Mouse (Mus musculus): ENCODE results near the gene Olfr1388. TPM values are rescaled to one million over a fixed set of nuclear protein-coding genes. Genes with fewer than 3 reads are reported as not detected.
"Not testable (repeated sequence)": the region's sequence is repeated elsewhere in the genome, so short reads cannot be mapped to it uniquely, and the experiment has no call there.

Gene Olfr1388
- polyA plus RNA-seq, 1 experiment: not detected

GRCm38 (mm10) chr11:49455043-49455442 lies 18.6 kb downstream of the Olfr1388 start, which contains the start of gene Olfr1387:
TSS of gene Olfr1387 (plus strand) at chr11:49455343.
- Histone ChIP-seq H3K4me3 (ENCODE audit: control insufficient read depth, low read depth, low read length) (no peak within 1 kb of the TSS), H3K27ac (ENCODE audit: control insufficient read depth, insufficient read depth, low read depth, low read length) (no peak within 1 kb of the TSS), H3K36me3 (ENCODE audit: control insufficient read depth, insufficient read depth, low read length) (no peaks in the 10 kb centered on the region), H3K27me3 (ENCODE audit: control insufficient read depth, insufficient read depth, low read length) (no peaks in the 10 kb centered on the region), H3K4me1 (ENCODE audit: control insufficient read depth, insufficient read depth, low read length) (no peaks in the 10 kb centered on the region)
- TF ChIP-seq CTCF (IDR thresholded peaks at IDR 0.05; ENCODE audit: control insufficient read depth, insufficient read depth, insufficient replicate concordance, low read depth, low read length): no peak
- TF ChIP-seq POLR2A (IDR thresholded peaks at IDR 0.05; ENCODE audit: control insufficient read depth, low read depth, low read length): no peak

DNA sequence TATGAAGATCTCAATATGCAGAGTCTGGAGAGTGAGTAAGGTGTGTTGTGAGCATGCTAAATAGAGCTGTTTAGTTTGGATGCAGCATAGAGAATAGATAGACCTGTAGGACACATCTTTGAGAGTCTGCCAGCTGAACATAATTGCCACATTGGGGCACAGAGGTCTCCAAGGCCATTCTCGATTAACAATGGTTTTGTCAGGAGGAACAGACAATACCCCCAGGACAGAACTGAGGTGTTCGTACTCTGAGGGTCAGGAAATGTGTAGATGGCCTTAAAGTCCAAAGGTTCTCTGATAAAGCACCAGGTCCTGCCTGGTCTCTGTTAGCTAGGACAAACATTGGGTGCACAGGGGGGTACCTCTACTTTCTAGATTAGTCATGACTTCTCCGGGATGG lies 28.3 kb downstream of the Olfr1388 start, which contains the start of gene Olfr1386:
TSS of gene Olfr1386 (plus strand) at position 301 of the 400 bp plus-strand sequence.
- H3K27ac ChIP-seq (ENCODE audit: control insufficient read depth, insufficient read depth, low read depth, low read length); H3K36me3 ChIP-seq (ENCODE audit: control insufficient read depth, insufficient read depth, low read length): not testable (repeated sequence)

DNA sequence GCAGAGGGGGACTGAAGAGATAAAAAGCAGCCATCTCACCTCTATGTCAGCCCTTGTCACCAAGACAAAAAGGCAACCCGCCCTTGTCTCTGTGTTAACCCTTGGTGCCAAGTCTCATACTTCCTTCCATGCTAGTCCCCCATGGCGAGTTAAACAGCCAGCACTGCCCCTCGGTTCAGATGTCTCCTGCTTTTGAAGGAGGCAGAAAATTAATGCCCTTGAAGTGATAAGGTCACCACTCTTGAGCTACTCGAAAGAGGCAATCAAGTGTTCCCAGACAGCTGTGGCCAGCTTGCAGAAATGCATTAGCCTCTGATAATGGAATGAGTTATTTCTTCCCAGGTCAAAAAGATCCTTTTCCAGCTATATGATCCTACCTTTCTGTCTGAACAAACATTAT lies 49.5 kb downstream of the Olfr1388 start:
- TF ChIP-seq POLR2A (IDR thresholded peaks at IDR 0.05; ENCODE audit: control insufficient read depth, low read depth, low read length): no peak
- TF ChIP-seq CTCF (IDR thresholded peaks at IDR 0.05; ENCODE audit: control insufficient read depth, insufficient read depth, insufficient replicate concordance, low read depth, low read length): no peak
- Histone ChIP-seq H3K27ac (ENCODE audit: control insufficient read depth, insufficient read depth, low read depth, low read length) (no peak overlapping the region), H3K36me3 (ENCODE audit: control insufficient read depth, insufficient read depth, low read length) (no peaks in the 10 kb centered on the region), H3K4me1 (ENCODE audit: control insufficient read depth, insufficient read depth, low read length) (no peaks in the 10 kb centered on the region), H3K4me3 (ENCODE audit: control insufficient read depth, low read depth, low read length) (no peak overlapping the region), H3K27me3 (ENCODE audit: control insufficient read depth, insufficient read depth, low read length) (no peaks in the 10 kb centered on the region)

More for the DNA sequence above, 28.3 kb downstream of the Olfr1388 start, which contains the start of gene Olfr1386:
- H3K4me3 ChIP-seq (ENCODE audit: control insufficient read depth, low read depth, low read length); H3K27me3 ChIP-seq (ENCODE audit: control insufficient read depth, insufficient read depth, low read length); H3K4me1 ChIP-seq (ENCODE audit: control insufficient read depth, insufficient read depth, low read length): not testable (repeated sequence)

DNA sequence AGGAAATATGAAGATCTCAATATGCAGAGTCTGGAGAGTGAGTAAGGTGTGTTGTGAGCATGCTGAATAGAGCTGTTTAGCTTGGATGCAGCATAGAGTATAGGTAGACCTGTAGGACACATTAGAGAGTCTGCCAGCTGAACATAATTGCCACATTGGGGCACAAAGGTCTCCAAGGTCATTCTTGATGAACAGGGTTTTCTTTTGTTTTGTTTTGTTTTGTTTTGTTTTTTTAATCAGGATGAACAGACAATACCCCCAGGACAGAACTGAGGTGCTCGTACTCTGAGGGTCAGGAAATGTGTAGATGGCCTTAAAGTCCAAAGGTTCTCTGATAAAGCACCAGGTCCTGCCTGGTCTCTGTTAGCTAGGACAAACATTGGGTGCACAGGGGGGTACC lies 52.3 kb downstream of the Olfr1388 start, which contains the start of gene Olfr1385:
TSS of gene Olfr1385 (plus strand) at position 301 of the 400 bp plus-strand sequence.
- not testable (repeated sequence) for H3K4me1 ChIP-seq (ENCODE audit: control insufficient read depth, insufficient read depth, low read length); H3K36me3 ChIP-seq (ENCODE audit: control insufficient read depth, insufficient read depth, low read length); H3K27me3 ChIP-seq (ENCODE audit: control insufficient read depth, insufficient read depth, low read length); H3K4me3 ChIP-seq (ENCODE audit: control insufficient read depth, low read depth, low read length); H3K27ac ChIP-seq (ENCODE audit: control insufficient read depth, insufficient read depth, low read depth, low read length)

Other genes with a start within 250 kb of the Olfr1388 start
- 0.04 TPM in 2 replicates for gene Btnl9, start 249.5 kb upstream of the Olfr1388 start, polyA plus RNA-seq (2012; rRNA removed)
- 4.7 and 5.4 TPM in 2 replicates for gene Zfp62, start 233.3 kb upstream of the Olfr1388 start, polyA plus RNA-seq (2012; rRNA removed)
- gene Mgat1, start 192.4 kb upstream of the Olfr1388 start, polyA plus RNA-seq (2012; rRNA removed): 13.9 and 16.0 TPM in 2 replicates
- 4.6 and 4.7 TPM in 2 replicates for gene Olfr1393, start 158.3 kb upstream of the Olfr1388 start, polyA plus RNA-seq (2012; rRNA removed)
- 2.2 and 2.8 TPM in 2 replicates for gene Olfr1392, start 151.3 kb upstream of the Olfr1388 start, polyA plus RNA-seq (2012; rRNA removed)
- gene Olfr10, start 131.9 kb upstream of the Olfr1388 start, polyA plus RNA-seq (2012; rRNA removed): not detected in 2 replicates
- not detected in 2 replicates for gene Olfr1391, start 113.9 kb upstream of the Olfr1388 start, polyA plus RNA-seq (2012; rRNA removed)
- not detected in 2 replicates for gene Olfr1390, start 101.4 kb upstream of the Olfr1388 start, polyA plus RNA-seq (2012; rRNA removed)
- gene Olfr1389, start 13.6 kb upstream of the Olfr1388 start, polyA plus RNA-seq (2012; rRNA removed): 0.16 and 0.21 TPM in 2 replicates
- gene Olfr1387, start 18.7 kb downstream of the Olfr1388 start, polyA plus RNA-seq (2012; rRNA removed): not detected in 2 replicates
- not detected in 2 replicates for gene Olfr1386, start 28.4 kb downstream of the Olfr1388 start, polyA plus RNA-seq (2012; rRNA removed)
- not detected in 2 replicates for gene Olfr1385, start 52.4 kb downstream of the Olfr1388 start, polyA plus RNA-seq (2012; rRNA removed)
- not detected in 2 replicates for gene Olfr1384, start 70.1 kb downstream of the Olfr1388 start, polyA plus RNA-seq (2012; rRNA removed)
- not detected in 2 replicates for gene Olfr1383, start 83.0 kb downstream of the Olfr1388 start, polyA plus RNA-seq (2012; rRNA removed)
- gene Olfr1382, start 91.6 kb downstream of the Olfr1388 start, polyA plus RNA-seq (2012; rRNA removed): 0.16 TPM in 1 of 2 replicates, not detected in the other
- not detected in 2 replicates for gene Olfr1381, start 106.8 kb downstream of the Olfr1388 start, polyA plus RNA-seq (2012; rRNA removed)
- gene Olfr1380, start 120.3 kb downstream of the Olfr1388 start, polyA plus RNA-seq (2012; rRNA removed): not detected in 2 replicates
- gene Flt4, start 172.6 kb downstream of the Olfr1388 start, polyA plus RNA-seq (2012; rRNA removed): 4.5 and 4.9 TPM in 2 replicates
- gene Scgb3a1, start 227.0 kb downstream of the Olfr1388 start, polyA plus RNA-seq (2012; rRNA removed): 0.38 TPM in 1 of 2 replicates, not detected in the other